Mouse (Mus musculus): Measurements from ENCODE around the gene Ccdc65.
"Not testable (repeated sequence)": the region's sequence is repeated elsewhere in the genome, so short reads cannot be mapped to it uniquely, and the experiment has no call there.

Gene Ccdc65

DNA sequence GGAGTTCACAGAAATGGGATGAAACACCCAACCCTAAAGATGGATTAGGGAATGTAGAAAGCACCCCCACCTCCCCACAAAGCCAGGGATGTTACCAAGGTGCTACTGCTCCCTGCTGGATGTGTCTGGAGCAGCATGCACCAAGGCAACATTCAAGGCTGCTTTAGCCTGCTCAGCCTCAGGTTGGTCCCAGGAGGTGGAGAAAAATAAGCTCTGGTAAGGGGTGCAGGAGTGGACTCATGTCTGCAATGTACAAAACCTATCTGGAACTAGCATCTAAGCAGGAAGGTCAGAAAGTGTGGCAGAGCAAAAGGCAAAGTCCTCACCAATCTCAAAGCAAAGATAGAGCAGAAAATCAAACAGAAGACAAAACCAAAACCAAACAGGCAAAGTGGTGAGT, 29.9 kb downstream of the Ccdc65 start:
- DNase-seq (ENCODE audit: low read depth, low spot score): peak; percentile 58

DNA sequence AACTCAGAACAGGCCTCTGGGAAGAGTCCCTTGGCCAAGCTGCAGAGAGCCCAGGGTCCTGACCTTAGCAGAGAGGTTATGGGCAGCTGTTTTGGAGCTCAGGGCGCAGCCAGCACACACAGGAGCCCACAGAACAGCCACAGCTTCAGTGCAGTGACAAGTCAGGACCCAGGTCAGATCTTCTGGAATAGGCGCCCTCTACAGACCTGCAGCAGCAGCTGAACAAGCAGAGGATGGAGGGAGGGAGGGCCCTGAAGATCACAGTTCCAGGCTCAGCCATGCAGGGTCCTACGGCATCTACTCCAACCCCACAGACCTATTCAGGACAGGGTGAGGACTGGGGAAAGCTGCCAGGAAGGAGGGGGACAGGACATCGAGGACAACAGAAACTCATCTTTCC, 30.8 kb downstream of the Ccdc65 start:
- peak; percentile 38 for DNase-seq (ENCODE audit: low read depth, low spot score)

DNA sequence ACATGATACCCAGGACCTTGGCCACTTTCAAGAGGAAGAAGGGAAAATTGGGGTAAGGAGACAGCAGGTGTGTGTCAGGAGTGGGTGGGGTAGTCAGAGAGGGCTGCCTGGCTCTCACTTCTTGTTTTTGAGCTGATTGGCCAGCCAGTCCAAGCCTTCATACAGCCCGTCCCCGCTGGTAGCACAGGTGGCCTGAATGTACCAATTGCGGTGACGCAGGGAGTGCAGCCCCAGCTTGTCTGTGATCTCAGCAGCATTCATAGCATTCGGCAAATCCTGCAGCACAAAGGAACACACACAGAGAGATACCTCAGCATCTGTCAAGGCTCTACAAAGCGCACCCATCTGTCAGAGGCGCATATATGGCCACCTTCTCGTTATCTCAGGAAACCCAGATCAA, 32.2 kb downstream of the Ccdc65 start:
- no peak for DNase-seq (ENCODE audit: low read depth, low spot score)

DNA sequence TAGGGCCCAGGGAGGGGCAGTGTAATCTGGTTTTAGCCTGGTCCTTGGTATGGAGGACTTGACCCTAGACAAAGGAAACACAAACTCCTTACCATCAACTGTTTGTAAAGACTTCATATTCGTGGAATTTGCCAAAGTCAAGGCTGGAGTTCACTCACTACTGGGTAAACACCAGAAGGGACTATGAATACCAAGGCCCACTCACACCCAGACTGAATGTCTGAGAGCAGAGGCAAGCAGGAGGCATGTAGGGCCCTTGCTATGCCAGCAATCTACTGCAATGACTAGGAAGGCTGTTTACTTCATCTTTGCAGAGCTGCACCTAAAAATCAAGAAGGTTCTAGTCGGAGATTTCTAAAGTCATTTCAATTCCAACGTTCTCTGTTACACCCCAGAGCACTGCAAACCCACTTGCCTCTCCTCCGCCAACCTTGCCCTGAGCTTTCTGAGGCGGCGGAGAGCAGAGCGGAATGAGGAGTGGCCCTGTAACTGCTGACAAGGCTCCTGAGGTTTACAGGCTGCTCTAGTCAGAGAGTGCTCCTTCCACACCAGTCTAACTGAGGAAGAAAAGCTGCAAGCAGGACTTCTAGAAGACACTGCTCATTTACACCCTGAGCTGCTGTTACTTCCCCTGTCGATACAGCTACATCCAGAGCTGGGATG, 34.9 kb downstream of the Ccdc65 start:
- no peak for DNase-seq (ENCODE audit: low read depth, low spot score)

DNA sequence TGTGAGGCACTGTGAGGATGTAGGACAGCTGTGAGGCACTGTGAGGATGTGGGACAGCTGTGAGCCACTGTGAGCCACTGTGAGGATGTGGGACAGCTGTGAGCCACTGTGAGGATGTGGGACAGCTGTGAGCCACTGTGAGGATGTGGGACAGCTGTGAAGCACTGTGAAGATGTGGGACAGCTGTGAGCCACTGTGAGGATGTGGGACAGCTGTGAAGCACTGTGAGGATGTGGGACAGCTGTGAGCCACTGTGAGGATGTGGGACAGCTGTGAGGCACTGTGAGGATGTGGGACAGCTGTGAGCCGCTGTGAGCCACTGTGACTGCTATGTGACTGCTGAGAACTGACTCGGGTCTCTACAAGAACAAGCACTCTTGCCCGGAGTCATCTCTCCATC, 35.9 kb downstream of the Ccdc65 start:
- not testable (repeated sequence) for DNase-seq (ENCODE audit: low read depth, low spot score)

DNA sequence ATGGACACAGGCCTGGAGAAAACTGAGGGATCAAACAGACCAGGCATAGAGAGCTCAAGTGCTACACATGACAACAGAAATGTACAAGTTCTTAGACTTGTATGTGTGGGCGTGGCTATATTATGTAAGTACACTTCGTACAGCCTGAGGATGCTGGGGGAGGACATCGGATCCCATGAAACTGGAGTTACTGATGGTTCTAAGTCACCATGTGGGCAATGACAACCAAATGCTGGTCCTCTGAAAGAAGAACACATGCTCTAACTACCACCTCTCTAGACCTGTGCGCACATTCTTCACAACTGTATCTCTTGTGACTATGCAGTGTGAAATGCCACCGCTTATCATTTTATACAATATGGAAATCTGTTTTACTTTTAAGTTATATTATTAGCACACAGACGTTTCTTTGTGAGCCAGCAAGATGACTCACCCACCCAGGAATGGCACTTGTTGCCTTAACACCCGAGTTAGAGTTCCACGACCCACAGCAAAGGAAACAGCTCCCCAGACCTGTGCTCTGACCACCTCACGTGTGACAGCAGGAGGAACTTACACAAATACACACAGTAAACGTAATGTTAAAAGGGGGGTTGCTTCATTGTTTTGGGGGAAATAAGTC, 38.4 kb downstream of the Ccdc65 start:
- no peak for DNase-seq (ENCODE audit: low read depth, low spot score)

DNA sequence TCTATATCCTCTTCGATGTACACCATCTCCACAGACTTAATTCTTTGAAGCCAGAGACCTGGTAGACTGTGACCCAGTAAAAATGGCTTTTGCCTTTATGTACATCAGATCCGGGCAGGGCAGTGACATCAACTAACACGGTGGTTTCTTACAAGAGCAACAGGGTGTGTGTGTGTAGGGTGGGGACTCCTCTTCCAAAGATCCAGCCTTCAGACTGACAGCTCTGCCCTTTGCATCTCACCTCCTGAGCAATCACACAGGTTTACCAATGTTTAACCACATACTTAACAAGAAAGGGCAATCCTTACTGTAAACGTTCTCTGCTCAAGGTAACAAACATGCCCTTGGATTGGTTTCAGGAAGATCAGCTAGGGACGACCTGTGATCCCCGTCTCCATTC, 39.3 kb downstream of the Ccdc65 start:
- DNase-seq (ENCODE audit: low read depth, low spot score): no peak

DNA sequence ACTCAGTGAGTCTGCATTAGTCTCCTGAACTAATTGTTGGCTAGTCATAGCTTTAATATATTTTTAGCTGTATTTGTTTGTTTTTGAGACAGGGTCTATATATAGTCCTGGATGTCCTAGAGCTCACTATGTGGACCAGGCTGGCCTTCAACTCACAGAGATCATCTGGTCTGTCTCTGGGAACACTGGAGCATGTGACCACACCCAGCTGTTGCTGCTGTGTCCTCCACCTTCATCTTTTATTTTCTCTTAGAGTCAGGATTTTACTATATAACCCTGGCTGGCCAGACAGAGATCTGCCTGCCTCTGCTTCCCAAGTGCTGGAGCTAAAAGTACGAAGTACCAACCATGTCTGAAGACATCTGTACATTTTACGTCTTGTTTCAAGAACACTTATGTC, 41.1 kb downstream of the Ccdc65 start:
- DNase-seq (ENCODE audit: low read depth, low spot score): no peak

DNA sequence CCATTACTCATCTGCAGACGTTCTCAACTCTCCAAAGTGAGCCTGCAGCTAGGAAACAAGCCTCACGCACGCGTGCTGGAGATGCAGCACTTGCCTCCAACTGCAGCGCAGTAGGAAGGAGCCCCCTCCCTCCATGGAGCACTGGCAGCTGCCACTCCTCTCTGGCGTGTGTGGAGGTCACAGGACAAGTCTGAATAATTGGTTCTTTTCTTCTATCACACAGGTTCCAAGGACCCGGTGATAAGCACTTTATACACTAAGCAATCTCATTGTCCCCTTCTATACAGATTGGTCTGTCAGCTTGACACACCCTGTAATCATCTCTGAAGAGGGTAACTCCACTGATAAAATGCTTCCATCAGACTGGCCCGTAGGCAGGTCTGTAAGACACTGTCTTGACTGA, 45.0 kb downstream of the Ccdc65 start:
- peak; percentile 51 for DNase-seq (ENCODE audit: low read depth, low spot score)

DNA sequence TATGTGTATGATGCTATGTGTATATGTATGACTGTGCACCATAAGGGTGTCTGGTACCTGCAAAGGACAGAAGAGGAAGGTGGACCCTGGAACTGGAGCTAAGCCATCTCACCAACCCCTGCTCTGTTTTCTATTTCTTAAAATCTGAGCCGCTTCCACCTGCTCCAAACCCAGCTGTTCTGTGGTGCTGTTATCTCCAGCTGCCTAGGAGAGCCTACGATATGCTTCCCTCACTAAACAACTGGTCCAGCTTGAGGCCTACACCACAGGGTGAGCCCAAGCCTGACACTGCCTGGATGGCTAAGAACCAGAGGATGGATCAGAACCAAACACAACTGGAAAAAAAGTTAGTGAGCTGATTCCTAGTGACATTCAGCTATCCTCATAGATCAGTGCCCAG, 46.1 kb downstream of the Ccdc65 start:
- no peak for DNase-seq (ENCODE audit: low read depth, low spot score)

DNA sequence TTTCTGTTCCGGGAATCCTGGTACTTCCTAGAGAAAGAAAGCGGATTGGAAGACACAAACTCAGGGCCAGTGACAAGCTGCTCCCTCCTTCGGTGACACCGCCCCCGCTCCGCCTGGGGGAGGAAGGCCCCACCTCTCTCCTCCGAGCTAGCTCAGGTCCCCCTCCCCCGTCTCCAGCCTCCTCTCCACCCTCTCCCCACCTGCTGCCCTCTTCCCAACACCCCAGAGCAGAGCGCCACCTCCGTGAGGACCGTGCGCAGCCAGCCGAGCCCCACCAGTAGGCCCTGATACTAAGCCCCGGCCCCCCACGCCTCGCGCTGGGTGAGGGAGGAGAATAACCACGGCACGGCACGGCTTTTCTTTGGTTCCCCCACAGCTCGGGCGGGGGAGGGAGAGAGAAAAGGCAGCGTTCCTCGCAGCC, 54.2 kb downstream of the Ccdc65 start:
- DNase-seq (ENCODE audit: low read depth, low spot score): peak; percentile 93

DNA sequence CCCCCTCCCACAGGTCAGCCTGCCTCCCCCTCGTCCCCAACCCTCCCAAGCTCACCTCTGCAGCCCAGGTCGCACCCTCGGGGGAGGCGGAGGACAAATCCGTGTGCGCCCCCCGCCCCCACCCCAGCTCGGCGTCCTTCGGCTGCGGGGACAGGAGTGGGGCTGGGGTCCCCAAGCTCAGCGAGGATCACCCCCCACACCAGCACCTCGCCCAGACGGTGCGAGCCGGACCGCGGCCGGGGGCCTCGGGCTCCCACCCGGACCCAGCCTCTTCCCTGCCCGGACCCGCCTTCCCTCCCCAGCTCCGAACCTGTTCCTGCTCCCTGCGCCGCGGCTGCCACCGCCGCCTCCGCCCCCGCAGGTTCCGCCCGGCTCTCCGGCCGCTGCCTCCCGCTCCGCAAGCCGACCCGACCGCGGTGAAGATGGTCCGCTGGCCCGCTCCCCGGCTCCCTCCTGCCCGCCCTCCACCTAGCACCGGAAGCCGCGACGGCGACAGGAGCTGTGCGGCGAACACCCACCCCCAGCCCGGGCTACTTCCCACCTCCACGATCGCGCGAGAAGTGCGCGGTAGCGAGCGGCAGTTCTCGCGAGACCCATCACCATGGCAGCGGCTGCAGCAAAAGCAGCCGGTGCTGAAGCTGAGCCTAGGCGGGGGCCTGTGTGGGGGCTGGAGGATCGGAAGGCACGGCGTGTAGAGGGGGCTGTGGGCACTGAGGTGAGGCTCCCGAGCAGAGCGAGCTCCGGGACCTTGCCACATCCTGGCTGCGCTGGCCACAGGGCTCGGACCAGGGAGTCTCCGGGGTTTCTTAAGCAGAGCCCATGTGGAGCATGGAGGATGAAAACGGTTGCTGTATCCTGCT, 54.9 kb downstream of the Ccdc65 start, which contains the start of gene Arf3:
Gene Arf3, minus strand, starts transcription at position 545 of the 860 bp plus-strand sequence.
- DNase-seq (ENCODE audit: low read depth, low spot score): peak; percentile 94

DNA sequence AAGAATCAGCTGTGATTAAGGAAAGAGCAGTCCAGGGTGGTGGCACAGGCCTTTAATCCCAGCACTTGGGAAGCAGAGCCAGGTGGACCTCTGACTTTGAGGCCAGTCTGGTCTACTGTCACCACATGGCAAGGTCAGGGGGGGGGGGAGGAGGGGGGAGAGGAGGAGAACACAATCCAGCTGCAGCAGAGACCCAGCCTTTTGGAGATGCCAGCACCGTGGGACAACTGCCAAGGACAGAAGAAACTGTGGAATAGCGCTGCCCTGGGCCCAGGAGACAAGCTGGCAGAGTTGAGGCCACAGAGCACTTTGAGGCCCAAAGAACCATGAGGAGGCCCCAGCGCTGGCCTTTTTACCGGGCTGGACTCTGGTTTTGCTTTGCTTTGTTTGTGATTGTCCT, 57.9 kb downstream of the Ccdc65 start:
- no peak for DNase-seq (ENCODE audit: low read depth, low spot score)

DNA sequence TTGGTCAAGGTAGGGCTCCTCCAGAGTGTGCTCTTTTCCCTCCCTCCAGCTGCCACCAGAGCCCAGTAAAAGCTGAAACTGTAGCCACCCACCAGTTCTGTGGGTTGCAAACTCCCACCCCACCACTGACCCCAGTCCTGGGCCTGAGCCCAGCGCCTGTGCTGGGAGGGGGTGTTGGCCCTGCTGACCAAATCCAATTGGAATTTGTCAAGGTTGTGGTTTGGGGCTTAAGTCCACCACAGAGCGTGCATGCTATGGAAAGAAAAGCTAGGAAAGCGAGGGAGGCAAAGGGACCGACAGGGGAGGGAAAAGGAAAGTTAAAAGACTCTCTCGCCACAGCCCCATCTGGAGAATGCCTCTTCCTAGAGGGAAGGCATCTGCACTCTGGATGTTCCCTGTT, 60.3 kb downstream of the Ccdc65 start:
- DNase-seq (ENCODE audit: low read depth, low spot score): no peak

DNA sequence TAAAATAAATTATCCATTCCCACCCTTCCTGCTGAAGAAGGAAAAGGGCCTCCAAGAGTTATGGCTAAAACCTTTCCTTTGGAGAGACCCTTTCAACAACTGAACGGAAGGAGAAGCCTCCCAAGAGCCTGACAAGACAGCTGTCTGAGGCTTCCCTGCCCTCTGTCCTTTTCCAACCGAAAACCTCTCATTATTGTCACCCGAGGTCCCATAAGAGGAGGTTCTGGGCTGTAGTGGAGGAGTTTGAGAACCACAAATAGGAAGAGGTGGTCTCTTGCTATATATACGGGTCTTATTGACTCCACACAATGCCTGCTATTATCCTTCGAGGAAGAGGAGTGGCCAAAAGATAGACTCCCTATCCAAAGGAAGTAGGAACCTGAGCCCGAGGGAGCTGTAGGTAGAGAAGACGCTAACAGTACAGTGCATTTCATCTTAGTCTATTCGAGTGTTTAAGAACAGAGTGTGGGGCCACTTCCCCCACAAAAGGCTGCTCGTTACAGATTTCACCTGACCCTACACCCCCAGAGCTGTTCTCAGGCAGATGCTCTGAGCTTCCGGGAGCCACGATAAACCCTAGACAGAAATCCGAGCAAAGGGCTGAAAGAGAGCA, 63.9 kb downstream of the Ccdc65 start:
- DNase-seq (ENCODE audit: low read depth, low spot score): no peak

DNA sequence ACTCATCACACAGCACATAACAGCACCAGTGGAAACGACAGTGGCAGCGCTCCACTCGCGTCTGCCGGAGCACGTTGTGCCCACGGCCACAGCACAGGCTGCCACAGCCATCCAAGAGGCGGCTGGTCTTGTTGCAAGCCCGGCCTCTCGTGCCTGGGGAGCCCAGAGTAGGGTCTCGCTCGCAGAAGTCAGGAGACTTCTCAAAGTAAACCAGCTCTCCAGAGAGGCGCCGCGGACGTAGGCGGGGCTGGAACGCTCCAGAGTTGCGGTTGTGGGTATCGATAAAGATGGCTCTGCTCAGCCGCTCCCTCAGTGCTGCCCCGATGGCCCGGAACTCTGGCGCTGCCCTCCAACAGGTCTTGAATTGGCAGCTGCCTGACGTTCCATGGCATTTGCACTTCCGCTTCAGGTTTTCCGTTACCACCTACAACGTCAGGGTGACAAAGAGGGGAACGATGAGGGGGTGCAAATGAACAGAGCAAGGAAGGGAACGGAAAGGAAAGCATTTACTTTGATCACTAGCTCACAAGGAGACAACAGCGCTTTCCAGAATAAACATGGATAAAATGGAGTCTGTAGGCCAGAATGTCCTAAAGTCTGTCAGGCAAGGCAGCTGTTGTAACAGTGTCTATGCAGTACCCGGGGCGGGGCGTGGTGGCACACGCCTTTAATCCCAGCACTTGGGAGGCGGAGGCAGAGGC, 64.7 kb downstream of the Ccdc65 start:
- peak; percentile 47 for DNase-seq (ENCODE audit: low read depth, low spot score)

Measured in R1 (cell line).